Mouse (Mus musculus): ENCODE results near the gene Pigyl. TPM values are rescaled to one million over a fixed set of nuclear protein-coding genes. Genes with fewer than 3 reads are reported as not detected.

The Pigyl gene
- polyA plus RNA-seq, 1 experiment from 2014 or later, result 93.1 TPM

- Histone ChIP-seq H3K36me3 (ENCODE audit: control insufficient read depth, insufficient read depth, low read length) (no peaks in the 10 kb centered on the region), H3K4me2 (ENCODE audit: low read depth, low read length) (no peak overlapping the region), H3K4me1 (ENCODE audit: control insufficient read depth, insufficient read depth, low read length) (no peaks in the 10 kb centered on the region), H3K27ac (ENCODE audit: low read length) (no peak overlapping the region), H3K9ac (ENCODE audit: low read depth, low read length) (no peak overlapping the region), H3K27me3 (replicated peaks; ENCODE audit: control insufficient read depth, insufficient read depth, low read length) (no peaks in the 10 kb centered on the region), H3K9me3 (ENCODE audit: control insufficient read depth, low read length) (no peaks in the 10 kb centered on the region), H3K4me3 (ENCODE audit: low read length) (no peak overlapping the region)
- 80% methylated on average over 7 of the region's 7 CpGs for WGBS
- ATAC-seq, result no peak
Observed at GRCm38 (mm10) chr9:22123069-22123609, 33.5 kb upstream of the Pigyl start.

GRCm38 (mm10) chr9:22124169-22124568 lies 32.5 kb upstream of the Pigyl start:
- ATAC-seq, result no peak
- no peaks in the 10 kb centered on the region for H3K4me1 ChIP-seq (ENCODE audit: control insufficient read depth, insufficient read depth, low read length)
- WGBS, result 87% methylated on average over 3 of the region's 3 CpGs
- no peak overlapping the region for H3K4me2 ChIP-seq (ENCODE audit: low read depth, low read length)
- no peak overlapping the region for H3K9ac ChIP-seq (ENCODE audit: low read depth, low read length)
- no peaks in the 10 kb centered on the region for H3K27me3 ChIP-seq (replicated peaks; ENCODE audit: control insufficient read depth, insufficient read depth, low read length)
- H3K9me3 ChIP-seq (ENCODE audit: control insufficient read depth, low read length), result no peaks in the 10 kb centered on the region
- no peak overlapping the region for H3K27ac ChIP-seq (ENCODE audit: low read length)
- H3K4me3 ChIP-seq (ENCODE audit: low read length), result no peak overlapping the region
- H3K36me3 ChIP-seq (ENCODE audit: control insufficient read depth, insufficient read depth, low read length), result no peaks in the 10 kb centered on the region

- no peak overlapping the region for H3K27ac ChIP-seq (ENCODE audit: low read length)
- 82% methylated on average over 15 of the region's 15 CpGs for WGBS
Observed at GRCm38 (mm10) chr9:22125246-22126027, 31.2 kb upstream of the Pigyl start.

GRCm38 (mm10) chr9:22131226-22131981 lies 25.2 kb upstream of the Pigyl start:
- H3K27ac ChIP-seq (ENCODE audit: low read length), result peak overlapping the region; percentile 50
- H3K27me3 ChIP-seq (replicated peaks; ENCODE audit: control insufficient read depth, insufficient read depth, low read length), result no peaks in the 10 kb centered on the region
- H3K9ac ChIP-seq (ENCODE audit: low read depth, low read length), result peak overlapping the region; percentile 77
- H3K4me1 ChIP-seq (ENCODE audit: control insufficient read depth, insufficient read depth, low read length), result peaks cover 13% of the 10 kb centered on the region
- peak overlapping the region; percentile 93 for H3K4me2 ChIP-seq (ENCODE audit: low read depth, low read length)
- WGBS, result 2% methylated on average over 29 of the region's 35 CpGs
- H3K9me3 ChIP-seq (ENCODE audit: control insufficient read depth, low read length), result no peaks in the 10 kb centered on the region
- H3K36me3 ChIP-seq (ENCODE audit: control insufficient read depth, insufficient read depth, low read length), result no peaks in the 10 kb centered on the region
- peak overlapping the region; percentile 57 for H3K4me3 ChIP-seq (ENCODE audit: low read length)
- peak; percentile 92 for ATAC-seq

More at GRCm38 (mm10) chr9:22125246-22126027, 31.2 kb upstream of the Pigyl start:
- H3K36me3 ChIP-seq (ENCODE audit: control insufficient read depth, insufficient read depth, low read length), result no peaks in the 10 kb centered on the region
- H3K4me3 ChIP-seq (ENCODE audit: low read length), result no peak overlapping the region
- ATAC-seq, result no peak; the same call in 1 of the 2 replicates
- no peak overlapping the region for H3K4me2 ChIP-seq (ENCODE audit: low read depth, low read length)
- no peak overlapping the region for H3K9ac ChIP-seq (ENCODE audit: low read depth, low read length)
- H3K4me1 ChIP-seq (ENCODE audit: control insufficient read depth, insufficient read depth, low read length), result no peaks in the 10 kb centered on the region
- no peaks in the 10 kb centered on the region for H3K9me3 ChIP-seq (ENCODE audit: control insufficient read depth, low read length)
- no peaks in the 10 kb centered on the region for H3K27me3 ChIP-seq (replicated peaks; ENCODE audit: control insufficient read depth, insufficient read depth, low read length)

- Histone ChIP-seq H3K4me1 (ENCODE audit: control insufficient read depth, insufficient read depth, low read length) (peaks cover 19% of the 10 kb centered on the region), H3K9ac (ENCODE audit: low read depth, low read length) (peak overlapping the region; percentile 77), H3K27me3 (replicated peaks; ENCODE audit: control insufficient read depth, insufficient read depth, low read length) (no peaks in the 10 kb centered on the region), H3K36me3 (ENCODE audit: control insufficient read depth, insufficient read depth, low read length) (no peaks in the 10 kb centered on the region), H3K27ac (ENCODE audit: low read length) (no peak overlapping the region), H3K4me2 (ENCODE audit: low read depth, low read length) (peak overlapping the region; percentile 93), H3K9me3 (ENCODE audit: control insufficient read depth, low read length) (no peaks in the 10 kb centered on the region), H3K4me3 (ENCODE audit: low read length) (peak overlapping the region; percentile 57)
- ATAC-seq, result peak; percentile 12
- WGBS, result 40% methylated on average over 11 of the region's 11 CpGs
Observed at GRCm38 (mm10) chr9:22132220-22132619, 24.4 kb upstream of the Pigyl start.

GRCm38 (mm10) chr9:22134246-22134890 lies 22.3 kb upstream of the Pigyl start:
- no peak overlapping the region for H3K9ac ChIP-seq (ENCODE audit: low read depth, low read length)
- no peak overlapping the region for H3K4me3 ChIP-seq (ENCODE audit: low read length)
- peaks cover 20% of the 10 kb centered on the region for H3K4me1 ChIP-seq (ENCODE audit: control insufficient read depth, insufficient read depth, low read length)
- no peak overlapping the region for H3K27ac ChIP-seq (ENCODE audit: low read length)
- H3K9me3 ChIP-seq (ENCODE audit: control insufficient read depth, low read length), result no peaks in the 10 kb centered on the region
- WGBS, result 82% methylated on average over 7 of the region's 7 CpGs
- H3K27me3 ChIP-seq (replicated peaks; ENCODE audit: control insufficient read depth, insufficient read depth, low read length), result no peaks in the 10 kb centered on the region
- no peaks in the 10 kb centered on the region for H3K36me3 ChIP-seq (ENCODE audit: control insufficient read depth, insufficient read depth, low read length)
- no peak overlapping the region for H3K4me2 ChIP-seq (ENCODE audit: low read depth, low read length)
- no peak for ATAC-seq

GRCm38 (mm10) chr9:22134988-22135643 lies 21.5 kb upstream of the Pigyl start:
- H3K4me3 ChIP-seq (ENCODE audit: low read length), result no peak overlapping the region
- no peaks in the 10 kb centered on the region for H3K9me3 ChIP-seq (ENCODE audit: control insufficient read depth, low read length)
- peaks cover 20% of the 10 kb centered on the region for H3K4me1 ChIP-seq (ENCODE audit: control insufficient read depth, insufficient read depth, low read length)
- no peaks in the 10 kb centered on the region for H3K36me3 ChIP-seq (ENCODE audit: control insufficient read depth, insufficient read depth, low read length)
- ATAC-seq, result peak; percentile 0; the same call in 1 of the 2 replicates
- no peak overlapping the region for H3K27ac ChIP-seq (ENCODE audit: low read length)
- no peak overlapping the region for H3K9ac ChIP-seq (ENCODE audit: low read depth, low read length)
- no peak overlapping the region for H3K4me2 ChIP-seq (ENCODE audit: low read depth, low read length)
- 79% methylated on average over 9 of the region's 9 CpGs for WGBS
- no peaks in the 10 kb centered on the region for H3K27me3 ChIP-seq (replicated peaks; ENCODE audit: control insufficient read depth, insufficient read depth, low read length)

GRCm38 (mm10) chr9:22135644-22136390 lies 20.8 kb upstream of the Pigyl start, which contains the start of gene Acp5:
TSS of gene Acp5 (minus strand) at chr9:22135711.
- peak; percentile 24; the same call in 1 of the 2 replicates for ATAC-seq
- Histone ChIP-seq H3K27ac (ENCODE audit: low read length) (no peak within 1 kb of the TSS), H3K4me1 (ENCODE audit: control insufficient read depth, insufficient read depth, low read length) (peaks cover 20% of the 10 kb centered on the region), H3K9me3 (ENCODE audit: control insufficient read depth, low read length) (no peaks in the 10 kb centered on the region), H3K9ac (ENCODE audit: low read depth, low read length) (no peak within 1 kb of the TSS), H3K36me3 (ENCODE audit: control insufficient read depth, insufficient read depth, low read length) (no peaks in the 10 kb centered on the region), H3K27me3 (replicated peaks; ENCODE audit: control insufficient read depth, insufficient read depth, low read length) (no peaks in the 10 kb centered on the region), H3K4me3 (ENCODE audit: low read length) (no peak within 1 kb of the TSS), H3K4me2 (ENCODE audit: low read depth, low read length) (no peak within 1 kb of the TSS)
- 65% methylated on average over 7 of the region's 7 CpGs for WGBS
